Mouse (Mus musculus): ENCODE measurements around the gene Zfp715. TPM values are rescaled to one million over a fixed set of nuclear protein-coding genes. Genes with fewer than 3 reads are reported as not detected.
"Not testable (repeated sequence)": the region's sequence is repeated elsewhere in the genome, so short reads cannot be mapped to it uniquely, and the experiment has no call there.

The Zfp715 gene
- polyA plus RNA-seq, 1 experiment = not detected

DNA sequence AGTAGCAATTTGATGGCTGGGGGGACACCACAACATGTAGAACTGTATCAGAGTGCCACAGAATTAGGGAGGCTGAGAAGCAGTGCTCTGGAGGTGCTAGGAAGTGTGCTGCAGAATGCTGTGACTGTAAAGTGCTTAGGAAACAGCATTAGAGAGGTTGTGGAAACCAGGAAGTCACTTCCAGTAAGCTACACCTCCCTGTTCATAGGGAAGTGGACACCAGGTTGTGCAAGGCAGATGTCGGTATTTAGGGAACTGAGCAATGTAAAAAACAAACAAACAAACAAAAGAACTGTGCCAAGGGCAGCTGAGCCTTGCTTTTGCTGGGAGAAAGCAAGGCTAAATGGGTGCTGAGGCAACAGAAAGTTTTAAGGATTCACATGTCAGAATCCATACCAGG, 39.6 kb downstream of the Zfp715 start:
- 75% methylated on average over 1 of the region's 1 CpGs for WGBS
- TF ChIP-seq CTCF (IDR thresholded peaks at IDR 0.05; ENCODE audit: insufficient read depth, low read depth, low read length) (no peak), POLR2A (IDR thresholded peaks at IDR 0.05; ENCODE audit: insufficient read depth, low read depth, low read length) (no peak)
- Histone ChIP-seq H3K4me1 (ENCODE audit: control insufficient read depth, insufficient read depth, low read length) (no peaks in the 10 kb centered on the region), H3K27ac (ENCODE audit: insufficient read depth, low read depth, low read length) (no peak overlapping the region), H3K4me3 (ENCODE audit: insufficient read depth, low read depth, low read length) (no peak overlapping the region)

DNA sequence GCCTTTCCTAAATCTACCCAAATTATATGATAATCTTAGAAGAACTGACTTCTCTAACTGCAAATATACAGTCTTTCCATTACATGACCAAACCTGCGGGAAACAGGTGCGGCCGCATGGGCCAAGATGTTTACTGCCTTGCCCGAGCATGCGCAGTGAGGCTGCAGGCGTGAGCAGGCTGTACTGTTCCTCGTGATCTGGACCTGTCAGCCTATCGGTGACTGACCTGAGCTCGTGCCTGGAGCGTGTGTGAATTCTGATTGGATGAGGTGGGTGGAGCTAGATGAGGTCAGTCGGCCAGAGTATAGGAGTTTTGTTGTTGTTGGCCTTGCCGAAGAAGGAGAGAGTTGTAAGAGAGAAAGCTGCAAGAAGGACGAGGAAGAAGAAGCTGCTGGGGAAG, 45.7 kb downstream of the Zfp715 start:
- not testable (repeated sequence) for H3K4me1 ChIP-seq (ENCODE audit: control insufficient read depth, insufficient read depth, low read length); H3K27ac ChIP-seq (ENCODE audit: insufficient read depth, low read depth, low read length); H3K4me3 ChIP-seq (ENCODE audit: insufficient read depth, low read depth, low read length)
- 88% methylated on average over 13 of the region's 13 CpGs for WGBS

DNA sequence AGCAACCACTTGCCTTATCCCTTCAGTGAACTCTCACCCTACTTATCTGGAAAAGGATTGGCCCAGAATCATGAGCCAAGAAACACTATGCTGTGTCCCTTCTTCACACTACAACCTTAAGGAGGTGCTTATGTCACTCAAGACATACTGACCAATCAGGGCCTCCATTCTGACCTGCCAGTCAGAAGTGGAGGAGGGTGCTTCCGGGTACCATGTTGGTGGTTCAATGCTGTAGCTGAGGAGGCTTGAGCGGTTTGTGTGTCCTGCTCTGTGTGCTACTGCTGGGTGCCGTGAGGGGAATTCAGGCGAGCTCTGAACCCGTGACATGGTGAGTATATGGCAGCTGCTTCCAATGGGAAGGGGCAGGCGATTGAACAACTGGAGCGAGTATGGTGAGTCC, 59.6 kb downstream of the Zfp715 start:
- 83% methylated on average over 7 of the region's 7 CpGs for WGBS
- no peaks in the 10 kb centered on the region for H3K4me1 ChIP-seq (ENCODE audit: control insufficient read depth, insufficient read depth, low read length)
- no peak overlapping the region for H3K27ac ChIP-seq (ENCODE audit: insufficient read depth, low read depth, low read length)
- TF ChIP-seq POLR2A (IDR thresholded peaks at IDR 0.05; ENCODE audit: insufficient read depth, low read depth, low read length) (no peak), CTCF (IDR thresholded peaks at IDR 0.05; ENCODE audit: insufficient read depth, low read depth, low read length) (no peak)
- no peak overlapping the region for H3K4me3 ChIP-seq (ENCODE audit: insufficient read depth, low read depth, low read length)

DNA sequence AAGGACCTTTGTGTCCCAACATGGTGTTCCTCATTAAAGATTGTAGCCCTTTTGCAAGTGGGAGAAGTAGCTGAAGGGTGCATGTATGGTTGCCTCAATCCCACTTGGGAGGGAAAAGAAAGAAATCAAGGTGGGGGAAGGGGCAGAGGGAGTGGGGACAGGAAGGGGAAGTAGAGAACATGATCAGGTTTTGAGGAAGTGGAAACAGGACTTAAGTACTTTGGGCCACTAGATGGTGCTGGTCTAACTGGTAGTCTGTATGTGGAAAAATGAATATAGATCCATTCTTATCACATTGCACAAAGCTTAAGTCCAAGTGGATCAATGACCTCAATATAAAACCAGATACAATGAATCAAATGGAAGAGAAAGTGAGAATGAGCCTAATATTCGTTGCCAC, 62.4 kb downstream of the Zfp715 start:
- H3K4me3 ChIP-seq (ENCODE audit: insufficient read depth, low read depth, low read length); H3K27ac ChIP-seq (ENCODE audit: insufficient read depth, low read depth, low read length); H3K4me1 ChIP-seq (ENCODE audit: control insufficient read depth, insufficient read depth, low read length): not testable (repeated sequence)
- 69% methylated on average over 1 of the region's 1 CpGs for WGBS

Other genes with a start within 250 kb of the Zfp715 start
- gene Zfp936, start 199.1 kb downstream of the Zfp715 start, polyA plus RNA-seq (2012; ENCODE audit: insufficient read depth, insufficient read length, low replicate concordance, missing spikeins) = not detected in 2 replicates
- not detected in 2 replicates for gene Siglecf, start 38.0 kb upstream of the Zfp715 start, polyA plus RNA-seq (2012; ENCODE audit: insufficient read depth, insufficient read length, low replicate concordance, missing spikeins)
- not detected in 2 replicates for gene Siglecg, start 94.9 kb upstream of the Zfp715 start, polyA plus RNA-seq (2012; ENCODE audit: insufficient read depth, insufficient read length, low replicate concordance, missing spikeins)
- gene Lim2, start 114.4 kb upstream of the Zfp715 start, polyA plus RNA-seq (2012; ENCODE audit: insufficient read depth, insufficient read length, low replicate concordance, missing spikeins) = not detected in 2 replicates
- not detected in 2 replicates for gene Nkg7, start 123.8 kb upstream of the Zfp715 start, polyA plus RNA-seq (2012; ENCODE audit: insufficient read depth, insufficient read length, low replicate concordance, missing spikeins)
- not detected in 2 replicates for gene Cldnd2, start 127.5 kb upstream of the Zfp715 start, polyA plus RNA-seq (2012; ENCODE audit: insufficient read depth, insufficient read length, low replicate concordance, missing spikeins)
- not detected in 2 replicates for gene Etfb, start 130.8 kb upstream of the Zfp715 start, polyA plus RNA-seq (2012; ENCODE audit: insufficient read depth, insufficient read length, low replicate concordance, missing spikeins)
- gene Gm45233, start 130.8 kb upstream of the Zfp715 start, polyA plus RNA-seq (2012; ENCODE audit: insufficient read depth, insufficient read length, low replicate concordance, missing spikeins) = not detected in 2 replicates
- not detected in 2 replicates for gene Vsig10l, start 149.9 kb upstream of the Zfp715 start, polyA plus RNA-seq (2012; ENCODE audit: insufficient read depth, insufficient read length, low replicate concordance, missing spikeins)
- not detected in 2 replicates for gene Iglon5, start 176.8 kb upstream of the Zfp715 start, polyA plus RNA-seq (2012; ENCODE audit: insufficient read depth, insufficient read length, low replicate concordance, missing spikeins)
- not detected in 2 replicates for gene 4931406B18Rik, start 192.6 kb upstream of the Zfp715 start, polyA plus RNA-seq (2012; ENCODE audit: insufficient read depth, insufficient read length, low replicate concordance, missing spikeins)
- not detected in 2 replicates for gene Cd33, start 231.1 kb upstream of the Zfp715 start, polyA plus RNA-seq (2012; ENCODE audit: insufficient read depth, insufficient read length, low replicate concordance, missing spikeins)
- gene Zfp658, start 249.0 kb upstream of the Zfp715 start, polyA plus RNA-seq (2012; ENCODE audit: insufficient read depth, insufficient read length, low replicate concordance, missing spikeins) = not detected in 2 replicates